Mouse (Mus musculus) heart, embryonic 11.5 days (tissue): ENCODE data around the gene Slc5a2. TPM values are rescaled to one million over a fixed set of nuclear protein-coding genes. Genes with fewer than 3 reads are reported as not detected.

ENCODE experiments used
- ATAC-seq: fragments of 200-750 bp; cut with Nextera tagmentation; replicated peaks from 2 replicates; pipeline ENCODE4 v1.8.0; 2017; ENCODE audit warnings: moderate library complexity; ENCODE audit not compliant: insufficient number of reproducible peaks, low FRiP score, low TSS enrichment
- H3K27ac ChIP-seq: fragments of 300-500 bp; sonication (generic); 2 replicates; pipeline ENCODE4 v1.5.1; 2014; ENCODE audit warnings: mild to moderate bottlenecking, low read depth, low read length
- H3K27me3 ChIP-seq: fragments of 300-500 bp; sonication (generic); 2 replicates; pipeline ENCODE4 v1.6.1; 2014; ENCODE audit warnings: mild to moderate bottlenecking, low read length, mixed read lengths; ENCODE audit not compliant: control insufficient read depth, insufficient read depth
- H3K36me3 ChIP-seq: fragments of 300-500 bp; sonication (generic); 2 replicates; pipeline ENCODE4 v1.6.1; 2014; ENCODE audit warnings: mild to moderate bottlenecking, low read length, moderate library complexity, mixed read lengths; ENCODE audit not compliant: control insufficient read depth, insufficient read depth
- H3K4me1 ChIP-seq: fragments of 300-500 bp; sonication (generic); 2 replicates; pipeline ENCODE4 v1.6.1; 2014; ENCODE audit warnings: low read length; ENCODE audit not compliant: control insufficient read depth, insufficient read depth
- H3K4me2 ChIP-seq: fragments of 300-500 bp; sonication (generic); 2 replicates; pipeline ENCODE4 v1.6.1; 2014; ENCODE audit warnings: mild to moderate bottlenecking, moderate library complexity
- H3K4me3 ChIP-seq: fragments of 300-500 bp; sonication (generic); 2 replicates; pipeline ENCODE4 v1.5.1; 2014; ENCODE audit warnings: low read depth, low read length
- H3K9ac ChIP-seq: fragments of 300-500 bp; sonication (generic); 2 replicates; pipeline ENCODE4 v1.6.1; 2014; ENCODE audit warnings: mild to moderate bottlenecking, low read depth, low read length, moderate library complexity
- H3K9me3 ChIP-seq: fragments of 300-500 bp; sonication (generic); replicated peaks from 2 replicates; pipeline ENCODE4 v1.6.1; 2016; ENCODE audit warnings: low read length; ENCODE audit not compliant: control insufficient read depth
- WGBS: fragments of 180-500 bp; shearing (Covaris S2); extraction: QIAGEN DNeasy Blood & Tissue Kit; methylation state at CpG from one replicate; pipeline ENCODE4 v1.1.7; 2014; ENCODE audit not compliant: insufficient replicate concordance; 5-methylcytosine and 5-hydroxymethylcytosine counted together
- microRNA-seq: library from miRNA; unstranded; fragments of <30 nt; microRNA quantifications from one replicate; pipeline ENCODE4, GENCODE M21; 2016; ENCODE audit warnings: borderline number of aligned reads
- polyA plus RNA-seq: library from polyadenylated mRNA; unstranded; fragments of >200 nt; fragmentation: Nextera tagmentation; extraction: Ambion mirVana; gene quantifications from 2 replicates; pipeline ENCODE4 v1.2.1, GENCODE M21; 2014

Slc5a2 gene
- polyA plus RNA-seq, 1 experiment from 2014 or later, result 0.83 TPM

DNA sequence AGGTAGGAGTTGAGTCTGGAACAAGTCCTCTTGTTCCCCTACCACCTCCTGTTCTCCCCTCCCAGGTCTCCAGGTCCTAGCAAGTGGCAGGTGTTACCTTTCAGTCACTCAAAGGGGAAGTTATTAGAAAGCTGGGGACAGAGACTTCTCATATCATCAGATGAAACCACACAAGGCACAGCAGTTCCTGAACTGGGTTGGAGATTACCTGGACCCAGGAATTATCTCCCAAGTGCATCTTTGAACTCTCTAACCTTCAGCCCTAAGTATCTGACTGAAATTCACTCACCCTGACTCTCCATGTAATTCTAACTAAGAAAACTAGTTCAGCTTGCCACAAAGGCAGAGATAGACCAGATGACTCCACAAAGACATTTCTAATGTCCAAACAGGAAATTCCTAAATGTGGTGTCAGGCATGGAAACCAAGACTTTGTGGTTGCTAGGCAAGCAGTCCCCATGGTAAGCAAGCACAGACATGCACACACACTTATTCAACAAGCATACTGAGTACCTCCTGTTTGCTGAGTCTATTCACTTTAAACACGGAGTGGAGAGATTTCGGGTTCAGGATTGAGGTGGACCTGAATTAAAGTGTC is 54.9 kb downstream of the Slc5a2 start:
- Histone ChIP-seq H3K27me3 (no peaks in the 10 kb centered on the region), H3K36me3 (no peaks in the 10 kb centered on the region), H3K9me3 (no peaks in the 10 kb centered on the region), H3K27ac (no peak overlapping the region), H3K4me1 (no peaks in the 10 kb centered on the region), H3K4me3 (no peak overlapping the region), H3K9ac (no peak overlapping the region), H3K4me2 (no peak overlapping the region)
- ATAC-seq, result no peak
- 77% methylated on average over 2 of the region's 2 CpGs for WGBS

DNA sequence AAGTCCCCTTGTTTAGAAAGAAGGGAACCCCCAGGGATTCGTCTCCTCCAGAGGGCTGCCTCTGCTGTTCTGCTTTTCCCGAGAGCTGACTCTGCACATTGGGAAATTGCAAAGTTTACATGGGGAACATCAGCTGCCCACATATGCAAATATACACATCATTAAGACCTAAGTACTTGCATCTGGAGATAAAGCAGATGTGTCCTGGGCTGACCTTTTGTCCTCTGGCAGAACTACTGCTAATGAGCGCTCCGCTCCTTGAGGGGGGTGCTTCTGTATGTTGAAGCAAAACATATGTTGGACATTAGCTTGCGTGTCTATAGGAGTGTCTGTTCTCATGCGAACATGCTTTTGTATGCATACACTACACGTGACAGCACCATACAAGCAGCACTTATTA is 55.8 kb downstream of the Slc5a2 start:
- ATAC-seq, result no peak

More for the DNA sequence above, 55.8 kb downstream of the Slc5a2 start:
- no peak overlapping the region for H3K4me2 ChIP-seq
- WGBS, result 71% methylated on average over 7 of the region's 7 CpGs
- H3K36me3 ChIP-seq, result no peaks in the 10 kb centered on the region
- no peaks in the 10 kb centered on the region for H3K4me1 ChIP-seq
- H3K4me3 ChIP-seq, result no peak overlapping the region
- no peaks in the 10 kb centered on the region for H3K9me3 ChIP-seq
- no peaks in the 10 kb centered on the region for H3K27me3 ChIP-seq
- H3K9ac ChIP-seq, result no peak overlapping the region
- H3K27ac ChIP-seq, result no peak overlapping the region

Small RNAs within 50 kb of the gene (microRNA-seq; reads per million reads assigned to microRNA genes)
- 0.34 reads per million for gene Mir3103

Other genes starting within 250 kb of the Slc5a2 start
- 0.29 and 0.34 TPM in 2 replicates for gene Itgam, start 203.0 kb upstream of the Slc5a2 start, polyA plus RNA-seq
- gene Gm49368, start 203.0 kb upstream of the Slc5a2 start, polyA plus RNA-seq, result not detected in 2 replicates
- 0.06 and 0.11 TPM in 2 replicates for gene Itgax, start 136.1 kb upstream of the Slc5a2 start, polyA plus RNA-seq
- not detected in 2 replicates for gene Itgad, start 111.3 kb upstream of the Slc5a2 start, polyA plus RNA-seq
- gene Cox6a2, start 59.3 kb upstream of the Slc5a2 start, polyA plus RNA-seq, result 543 and 571 TPM in 2 replicates
- gene Armc5, start 28.3 kb upstream of the Slc5a2 start, polyA plus RNA-seq, result 7.7 and 8.7 TPM in 2 replicates
- gene 9130023H24Rik, start 27.6 kb upstream of the Slc5a2 start, polyA plus RNA-seq, result 6.6 and 7.9 TPM in 2 replicates
- gene Tgfb1i1, start 18.8 kb upstream of the Slc5a2 start, polyA plus RNA-seq, result 168 and 172 TPM in 2 replicates
- gene BC017158, start 32.5 kb downstream of the Slc5a2 start, polyA plus RNA-seq, result 18.1 and 18.2 TPM in 2 replicates
- gene Rgs10, start 153.1 kb downstream of the Slc5a2 start, polyA plus RNA-seq, result 20.3 and 21.0 TPM in 2 replicates
- gene Tial1, start 196.1 kb downstream of the Slc5a2 start, polyA plus RNA-seq, result 26.0 and 26.6 TPM in 2 replicates